Mouse (Mus musculus) inflammation-experienced regulatory T-cells, adult 6 months (primary cell): ENCODE measurements around the gene Ssh2. TPM values are rescaled to one million over a fixed set of nuclear protein-coding genes. Genes with fewer than 3 reads are reported as not detected.

ENCODE experiments used
- ATAC-seq: one replicate; pipeline ENCODE4 v1.8.0; 2017
- polyA plus RNA-seq, 3 experiments: library from polyadenylated mRNA; unstranded; fragments of 100-300 nt; shearing (Covaris generic); gene quantifications; one replicate each; pipeline ENCODE4 v1.2.1; 2017

The Ssh2 gene
- polyA plus RNA-seq, 3 experiments from 2014 or later: 41.1 to 101 (median 73.4) TPM

DNA sequence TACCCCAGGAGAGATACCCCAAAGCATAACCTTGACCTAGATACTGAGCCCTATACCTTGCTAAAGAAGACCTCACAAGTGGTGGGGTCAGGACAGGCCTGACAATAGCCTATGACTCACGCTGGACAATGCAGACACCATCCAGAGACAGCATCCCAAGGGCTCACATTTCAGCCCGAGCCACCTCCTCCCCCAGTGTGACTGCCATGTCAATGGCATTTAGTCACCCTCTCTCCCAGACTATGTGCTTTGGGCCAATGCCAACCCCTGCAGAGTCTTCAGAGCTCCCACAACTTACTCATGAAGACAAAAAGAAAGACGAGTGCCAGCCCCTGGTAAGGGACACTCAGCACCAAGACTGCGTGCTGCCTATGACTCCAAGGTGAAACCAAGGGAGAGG is 248.6 kb downstream of the Ssh2 start:
- ATAC-seq: no peak

DNA sequence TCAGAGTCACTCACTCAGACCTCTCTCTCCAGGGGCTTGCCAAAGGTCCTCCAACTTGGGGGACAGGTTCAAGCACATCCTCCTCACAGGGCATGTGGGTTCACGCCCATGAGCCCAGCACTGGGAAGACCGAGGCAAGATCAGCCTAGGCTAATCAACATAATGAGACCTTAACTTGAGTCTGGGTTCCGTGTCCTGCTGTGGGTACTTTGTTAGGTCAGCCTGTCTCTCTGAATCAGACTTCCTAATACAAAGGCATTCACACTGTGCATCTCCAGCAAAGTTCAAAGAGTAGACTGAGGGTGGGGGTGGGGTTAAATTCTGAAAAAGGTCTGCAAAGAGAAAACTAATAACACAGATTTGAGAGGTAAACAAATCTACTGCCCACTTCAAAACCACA is 249.0 kb downstream of the Ssh2 start:
- ATAC-seq: no peak

DNA sequence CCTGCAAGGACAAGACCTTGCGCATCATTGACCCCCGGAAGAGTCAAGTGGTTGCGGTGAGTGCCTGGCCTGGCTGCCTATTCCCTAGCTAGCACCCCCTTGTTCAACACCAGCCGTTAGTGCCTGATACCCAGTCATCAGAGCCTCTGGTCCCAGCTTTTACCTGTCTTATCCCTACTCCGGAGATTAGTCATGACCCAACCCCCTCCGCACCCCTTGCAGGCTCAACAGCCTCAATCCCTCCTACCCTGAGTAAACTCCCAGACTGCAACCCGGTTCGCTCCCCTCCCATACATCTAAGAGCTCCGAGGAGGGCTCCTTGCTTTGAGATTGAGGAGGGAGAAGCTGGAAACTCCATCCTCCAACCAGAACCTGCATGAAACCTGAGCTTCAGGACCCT is 250.5 kb downstream of the Ssh2 start:
- no peak for ATAC-seq

DNA sequence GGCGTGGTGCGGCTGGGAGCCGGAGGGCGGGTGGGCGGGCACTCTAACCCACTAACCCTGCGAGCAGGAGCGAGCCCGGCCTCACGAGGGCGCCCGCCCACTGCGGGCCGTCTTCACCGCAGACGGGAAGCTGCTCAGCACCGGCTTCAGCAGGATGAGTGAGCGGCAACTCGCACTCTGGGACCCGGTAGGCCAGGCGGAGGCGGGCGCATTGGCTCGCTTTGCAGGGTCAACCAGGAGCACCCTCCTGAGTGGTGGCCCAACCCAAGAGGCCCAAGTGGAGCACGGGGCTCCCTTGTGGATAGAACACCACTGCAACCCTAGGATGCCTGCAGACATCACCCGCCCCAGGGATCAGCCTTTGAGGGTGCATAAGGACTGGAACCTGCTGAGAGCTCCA is 251.1 kb downstream of the Ssh2 start:
- ATAC-seq: peak; percentile 89

DNA sequence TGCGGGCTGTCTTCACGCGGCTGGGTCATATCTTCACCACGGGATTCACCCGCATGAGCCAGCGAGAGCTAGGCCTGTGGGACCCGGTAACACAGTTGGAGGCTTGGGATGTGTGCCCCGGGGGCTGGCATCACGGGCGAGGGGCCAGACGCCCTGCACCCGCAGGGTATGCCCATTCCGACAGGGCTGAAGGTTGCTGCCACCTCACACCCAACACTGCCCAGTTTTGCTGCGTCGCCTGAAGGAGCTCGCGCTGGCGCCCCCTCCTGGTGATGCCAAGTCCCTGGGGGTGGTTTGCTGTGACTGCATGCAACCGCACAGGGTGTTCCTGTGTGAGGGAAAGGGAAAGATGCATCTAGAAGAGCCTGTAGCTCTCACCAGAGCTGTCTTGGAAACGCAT is 251.7 kb downstream of the Ssh2 start:
- peak; percentile 81 for ATAC-seq

DNA sequence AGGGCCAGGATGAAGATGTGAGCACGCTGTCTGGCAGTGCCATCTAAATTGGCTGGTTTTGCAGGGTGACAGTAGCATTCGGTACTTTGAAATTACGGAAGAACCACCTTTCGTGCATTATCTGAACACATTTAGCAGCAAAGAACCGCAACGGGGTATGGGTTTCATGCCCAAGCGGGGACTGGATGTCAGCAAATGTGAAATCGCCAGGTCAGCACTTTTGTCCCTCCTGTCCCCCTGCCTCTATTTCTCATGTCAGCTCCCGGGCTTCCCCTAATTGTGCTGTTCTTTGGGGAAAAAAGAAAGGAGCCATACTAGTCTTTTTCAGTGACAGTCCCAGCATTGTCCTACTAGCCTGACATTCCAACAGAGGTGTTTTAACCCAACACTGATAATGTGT is 252.3 kb downstream of the Ssh2 start:
- ATAC-seq: no peak

DNA sequence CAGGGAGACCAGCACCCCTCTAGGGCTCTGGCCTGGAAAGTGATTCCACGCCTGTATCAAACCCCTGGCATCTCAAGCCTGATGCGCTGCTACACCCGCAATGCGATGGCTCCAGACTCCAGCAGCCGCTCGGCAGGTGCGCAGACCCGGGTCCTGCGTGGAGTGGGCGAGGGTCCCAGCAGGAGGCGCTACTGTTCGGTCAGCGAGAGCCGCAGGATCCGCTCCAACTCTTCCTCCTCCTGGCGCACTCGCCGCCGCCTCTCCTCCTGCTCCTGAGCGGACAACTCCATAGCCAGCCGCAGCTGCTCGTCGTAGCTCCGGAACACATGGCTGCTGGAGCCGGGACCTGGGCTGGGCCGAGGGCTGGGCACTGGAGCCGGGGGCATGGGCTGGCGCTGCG is 255.3 kb downstream of the Ssh2 start:
- ATAC-seq: no peak

DNA sequence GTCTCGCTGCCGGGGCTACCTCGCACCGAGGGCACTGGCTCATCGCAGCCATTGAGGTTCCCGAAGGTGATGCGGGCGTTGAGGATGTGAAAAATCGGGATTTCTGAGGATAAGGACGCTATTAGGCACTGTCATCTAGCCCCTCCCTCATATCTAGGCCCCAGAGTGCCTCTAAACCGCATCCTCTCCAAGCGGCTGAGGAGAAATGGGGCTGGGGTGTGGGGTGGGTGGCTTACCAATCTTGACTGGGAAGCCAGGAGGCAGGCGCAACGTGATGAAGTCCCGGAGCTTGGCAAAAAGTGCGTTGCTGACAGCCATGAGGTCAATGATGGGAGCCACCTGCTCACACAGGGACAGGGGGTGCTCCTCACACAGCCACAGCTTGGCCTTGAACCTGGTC is 256.7 kb downstream of the Ssh2 start:
- no peak for ATAC-seq

DNA sequence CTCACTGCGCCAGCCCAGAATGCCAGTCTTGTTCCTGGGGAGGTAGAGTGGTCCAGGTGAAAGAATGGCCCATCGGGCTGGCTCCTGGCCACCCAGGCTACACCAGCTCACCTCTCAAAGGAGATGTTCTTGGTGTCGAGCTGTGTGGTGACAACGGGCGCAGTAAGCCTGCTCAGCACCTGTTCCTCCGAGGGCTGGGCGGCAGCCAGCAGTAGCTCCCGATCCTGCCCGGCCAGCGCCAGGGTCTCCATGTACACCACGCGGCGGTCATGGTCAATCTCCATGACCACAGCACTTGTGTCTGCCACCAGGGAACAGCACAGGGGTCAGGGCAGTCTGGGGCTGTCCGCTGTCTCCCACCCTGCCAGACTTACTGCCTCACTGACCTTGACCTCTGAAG is 260.1 kb downstream of the Ssh2 start:
- ATAC-seq: no peak

DNA sequence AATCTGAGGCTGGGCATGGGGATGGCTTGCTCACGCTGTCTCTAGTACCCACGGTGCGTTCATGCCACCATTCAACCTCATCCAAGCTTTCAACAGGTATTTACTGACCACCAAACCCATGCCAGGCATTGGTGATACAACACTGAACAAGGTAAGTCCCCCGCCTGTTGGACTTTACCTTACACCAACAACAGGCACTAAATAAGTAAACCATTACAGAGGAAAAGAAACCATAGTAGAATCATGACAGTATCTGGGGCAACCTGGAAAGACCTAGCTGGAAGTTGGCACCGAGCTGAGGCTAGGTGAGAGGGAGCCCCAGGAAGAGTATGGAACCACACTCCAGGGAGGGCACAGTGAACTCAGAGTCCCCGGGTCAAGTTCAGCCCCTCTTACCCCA is 260.8 kb downstream of the Ssh2 start:
- no peak for ATAC-seq

DNA sequence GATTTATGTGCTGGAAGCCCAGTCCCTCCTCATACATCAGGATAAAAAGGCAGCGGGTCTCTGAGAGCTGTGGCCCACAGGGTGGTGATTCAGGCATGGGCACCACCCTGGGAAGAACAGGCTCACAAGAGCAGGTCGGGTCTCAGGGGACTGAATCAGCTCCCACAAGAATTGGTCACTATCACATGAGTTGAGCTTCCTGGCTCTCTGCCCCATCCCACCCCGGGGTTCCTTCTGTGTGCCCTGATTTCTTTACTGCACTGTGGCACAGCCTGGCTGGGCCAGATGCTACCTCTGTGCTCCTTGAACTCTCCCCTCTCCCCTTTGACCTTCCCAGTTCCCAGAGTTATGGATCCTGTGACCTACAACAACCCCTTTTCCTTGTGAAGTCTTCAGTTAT is 267.0 kb downstream of the Ssh2 start:
- no peak for ATAC-seq

DNA sequence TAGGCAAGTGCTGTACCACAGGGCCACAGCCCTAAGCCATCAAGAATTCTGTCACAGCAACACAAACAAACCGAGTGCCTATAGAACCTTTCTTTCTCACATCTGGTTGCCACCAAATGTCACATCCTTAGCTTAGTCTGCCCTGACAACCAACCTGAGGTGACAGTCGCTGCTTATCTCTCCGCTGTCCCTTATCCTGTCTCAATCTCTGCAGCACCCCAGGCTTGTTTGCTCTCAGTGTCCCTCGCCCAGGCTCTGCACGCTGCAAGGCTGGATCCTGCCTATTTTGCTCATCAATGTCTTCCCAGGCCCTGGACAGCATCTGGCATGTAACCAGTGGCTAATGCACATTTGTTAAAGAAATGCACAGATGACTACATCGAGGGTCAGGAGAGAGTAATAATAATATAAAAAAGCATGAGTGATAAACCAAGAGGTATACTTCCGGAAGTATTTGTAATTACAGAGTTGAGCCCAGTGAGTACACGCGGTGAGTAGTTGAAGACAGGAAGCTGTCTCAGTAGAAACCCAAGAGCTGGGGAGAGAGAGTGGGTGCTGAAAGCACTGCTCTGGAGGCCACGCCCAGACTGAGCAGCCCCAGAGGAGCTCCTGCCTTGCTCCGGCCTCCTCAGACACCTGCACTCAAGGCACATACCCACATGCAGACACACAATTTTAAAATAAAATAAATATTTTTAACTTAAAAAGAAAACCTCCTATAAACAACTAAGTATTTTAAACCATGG is 267.6 kb downstream of the Ssh2 start:
- ATAC-seq: peak; percentile 100

DNA sequence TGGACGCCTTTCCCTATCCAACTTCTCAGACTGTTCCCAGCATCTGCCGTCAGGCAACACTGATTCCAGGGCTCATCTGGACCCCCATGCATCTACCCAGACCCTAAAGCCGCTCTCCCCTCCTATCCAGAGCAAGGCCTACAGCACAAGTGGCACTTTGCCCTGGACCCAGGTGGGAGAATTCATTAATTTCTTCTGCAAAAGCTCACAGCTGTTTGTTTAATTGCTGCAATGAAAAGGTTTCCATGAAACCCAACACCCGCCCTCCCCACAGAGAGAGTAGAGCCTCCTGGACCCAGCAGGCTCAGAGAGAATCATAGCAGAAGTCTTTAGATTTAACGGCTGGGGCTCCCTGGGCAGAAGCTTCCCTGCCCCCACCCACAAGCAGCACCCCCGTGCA is 269.1 kb downstream of the Ssh2 start:
- no peak for ATAC-seq

DNA sequence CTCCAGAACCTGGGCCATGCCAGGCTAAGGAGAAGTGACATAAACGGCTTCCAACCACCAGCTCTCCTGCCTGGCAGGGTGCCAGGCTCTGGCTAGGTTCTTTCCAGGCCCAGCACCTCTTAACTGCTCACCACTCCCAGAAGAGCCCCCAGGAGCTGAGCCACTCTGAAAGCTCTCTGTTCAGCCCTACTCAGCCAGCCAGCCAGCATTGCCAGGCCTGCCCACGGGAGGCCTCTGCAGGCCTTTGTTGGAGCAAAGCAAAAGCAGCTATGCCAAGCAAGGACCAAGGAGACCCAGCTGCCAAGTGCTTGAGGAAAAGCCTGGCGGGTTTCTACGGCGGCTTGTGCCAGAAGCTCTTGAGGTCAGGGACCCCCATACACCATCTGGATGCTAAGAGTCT is 270.7 kb downstream of the Ssh2 start:
- ATAC-seq: no peak

DNA sequence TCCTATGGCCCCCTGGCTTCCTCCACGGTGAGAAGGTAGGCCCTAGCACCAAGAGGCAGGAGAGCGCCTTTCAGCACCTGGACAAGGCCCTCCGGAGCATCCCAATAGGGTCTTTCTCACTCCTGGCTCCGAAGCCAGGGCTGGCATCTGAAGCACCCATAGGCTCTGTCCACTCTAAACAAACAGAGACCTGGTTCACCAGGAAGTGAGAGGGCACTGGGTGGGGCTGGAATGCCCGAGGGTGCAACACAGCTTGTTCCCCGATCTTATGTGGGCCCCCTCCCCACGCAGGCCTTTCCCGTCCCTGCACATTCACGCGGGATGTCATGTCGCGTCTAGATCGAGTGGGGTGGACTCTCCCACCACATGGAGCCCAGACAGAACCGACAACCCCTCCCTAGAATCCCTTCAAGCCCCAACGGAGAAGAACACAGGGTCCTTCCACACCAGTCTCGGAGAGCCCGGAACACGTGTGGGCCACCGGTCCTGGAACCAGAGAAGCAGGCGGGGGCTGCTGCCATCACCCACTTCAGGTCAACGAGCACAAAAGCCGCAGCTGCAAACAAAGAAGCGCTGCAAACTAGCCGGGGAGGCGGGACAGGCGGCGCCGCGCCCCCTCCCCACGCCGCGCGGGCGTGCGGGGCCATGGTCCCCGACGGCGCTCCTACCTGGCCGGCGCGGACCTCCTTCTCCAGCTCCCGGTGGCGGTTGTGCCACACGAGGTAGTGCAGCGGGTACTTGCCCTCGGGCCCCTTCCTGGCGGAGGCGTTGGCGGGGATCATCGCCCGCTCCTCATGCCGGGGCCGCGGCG is 272.9 kb downstream of the Ssh2 start:
- no peak for ATAC-seq

DNA sequence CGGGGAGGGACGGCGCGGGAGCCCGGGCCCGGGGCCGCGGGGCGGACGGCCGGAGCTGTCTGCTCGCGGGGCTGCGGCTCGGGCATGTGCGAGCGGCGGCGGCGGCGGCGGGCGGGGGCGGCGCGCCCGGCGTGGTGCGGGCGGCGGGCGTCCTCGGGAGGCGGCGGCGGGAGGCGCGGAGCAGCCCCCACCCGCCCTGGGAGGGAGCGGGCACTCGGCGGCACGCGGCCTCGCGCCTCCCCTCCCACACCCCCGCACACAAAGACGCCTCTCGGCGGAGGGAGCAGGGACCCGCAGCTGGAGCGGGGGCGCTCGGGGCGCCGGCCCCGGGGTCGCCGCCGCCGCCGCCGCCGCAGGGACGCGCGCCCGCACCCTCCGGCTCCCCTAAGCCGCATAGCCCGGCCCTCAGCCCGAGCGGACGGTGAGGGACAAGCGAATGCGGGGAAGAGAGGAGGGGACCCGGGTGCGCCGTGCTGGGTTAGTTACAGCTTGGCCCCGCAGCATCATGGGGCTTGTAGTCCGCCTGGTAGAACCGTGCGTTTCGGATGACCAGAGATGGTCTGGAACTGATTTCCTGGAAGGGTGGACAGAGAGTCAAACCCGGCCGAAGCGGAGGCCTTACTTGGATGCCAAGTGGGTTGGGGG is 273.6 kb downstream of the Ssh2 start, which contains the start of gene Ankrd13b:
Gene Ankrd13b (minus strand): TSS at position 88 of the 645 bp plus-strand sequence.
- no peak for ATAC-seq

DNA sequence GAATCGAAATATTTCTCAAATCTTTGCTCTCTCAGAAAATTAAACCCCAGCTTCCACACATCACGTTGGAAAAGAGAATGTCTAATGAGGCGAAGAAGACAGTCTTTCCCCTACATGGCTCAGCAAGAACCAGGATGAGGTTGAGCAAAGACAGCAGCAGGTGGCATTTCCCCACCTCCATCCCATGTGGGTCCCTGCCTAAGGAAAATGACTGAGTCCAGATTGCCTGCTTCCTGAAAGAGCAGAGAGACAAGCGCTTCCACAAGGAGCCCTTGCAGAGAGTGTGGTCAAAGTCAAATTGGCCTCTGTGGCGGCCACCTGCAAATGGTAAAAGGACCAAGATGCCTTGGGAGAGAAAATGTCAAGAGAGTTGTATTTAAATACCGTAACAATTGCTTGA is 274.4 kb downstream of the Ssh2 start:
- ATAC-seq: no peak

DNA sequence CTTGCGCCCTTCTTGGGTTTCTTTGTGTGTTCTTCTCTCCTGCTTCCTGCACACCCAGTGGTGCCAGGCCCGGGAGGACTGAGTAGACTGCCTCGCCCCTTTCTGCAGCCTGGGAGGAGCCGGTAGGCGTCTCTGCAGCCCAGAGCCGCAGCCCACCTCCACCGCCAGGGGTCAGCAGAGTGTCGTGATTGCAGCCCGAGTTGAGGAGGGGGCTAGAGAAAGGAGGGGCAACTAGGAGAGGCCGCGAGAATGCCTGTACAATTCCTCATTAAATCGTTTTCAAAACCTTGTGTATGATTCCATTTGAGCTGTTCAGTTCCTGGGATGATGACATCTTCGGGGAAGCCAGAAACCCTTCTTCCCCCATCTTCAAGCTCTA is 275.0 kb downstream of the Ssh2 start:
- peak; percentile 73 for ATAC-seq

DNA sequence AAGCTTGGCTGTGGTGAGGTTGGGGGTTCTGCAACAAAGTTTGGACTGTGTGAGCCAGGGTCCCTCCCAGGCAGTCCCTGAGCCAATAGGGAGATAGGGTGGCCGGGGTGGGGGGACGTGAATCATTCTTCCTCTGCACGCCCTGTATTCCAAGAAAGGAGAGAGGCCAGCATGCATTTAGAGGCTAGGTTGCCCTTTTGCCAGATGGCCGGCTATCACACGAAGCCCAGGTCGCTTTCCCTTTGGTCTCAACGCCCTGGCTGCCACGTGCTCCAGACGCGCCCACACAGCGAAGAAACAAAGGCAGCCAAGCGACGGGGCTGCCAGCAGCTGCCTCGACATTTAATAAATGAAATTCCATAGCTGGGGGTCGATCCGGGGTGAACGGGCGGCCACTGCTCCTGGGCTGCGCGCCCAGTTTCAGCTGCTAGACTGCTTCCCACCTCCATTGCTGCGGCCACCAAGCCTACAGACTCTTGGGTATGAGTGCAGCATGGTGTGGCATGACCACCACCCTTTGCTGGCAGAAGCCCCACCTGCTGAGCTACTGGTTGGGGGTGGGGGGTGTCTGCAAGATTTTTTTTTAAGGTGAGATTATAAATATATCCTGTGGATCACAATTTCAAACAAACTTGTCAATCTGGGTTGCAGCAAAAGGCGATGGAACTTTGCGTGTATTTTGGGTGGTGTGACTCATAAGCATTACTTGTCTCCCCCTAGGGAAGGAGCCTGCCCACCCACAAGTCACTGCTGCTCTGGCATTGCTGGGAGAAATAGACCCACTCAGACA is 275.6 kb downstream of the Ssh2 start:
- ATAC-seq: peak; percentile 3

DNA sequence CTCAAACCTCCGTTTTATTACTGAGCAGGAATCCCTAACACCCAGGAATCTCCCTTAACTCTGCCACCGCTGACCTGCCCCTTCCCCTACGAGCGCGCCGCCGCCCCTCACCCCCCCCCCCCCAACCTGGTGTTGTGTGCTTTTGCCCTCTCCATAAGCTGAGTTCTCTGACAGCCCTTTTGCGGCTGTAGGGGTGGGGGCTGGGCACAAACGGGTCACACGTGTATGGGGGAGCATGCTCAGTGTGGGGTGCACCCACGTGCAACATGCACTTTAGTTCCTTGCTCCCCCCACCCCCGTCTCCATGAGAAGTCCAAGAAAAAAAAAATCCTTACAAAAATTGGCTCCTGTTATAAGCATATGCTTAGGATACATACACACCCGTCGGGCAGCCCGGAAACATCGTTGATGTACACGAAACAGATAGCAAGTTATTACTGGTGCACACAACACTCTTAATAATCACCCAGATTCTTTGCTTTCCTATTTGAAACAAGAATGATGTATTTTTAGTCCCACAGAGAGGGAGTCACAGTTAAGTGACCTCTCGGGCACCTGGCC is 276.3 kb downstream of the Ssh2 start:
- ATAC-seq: no peak

DNA sequence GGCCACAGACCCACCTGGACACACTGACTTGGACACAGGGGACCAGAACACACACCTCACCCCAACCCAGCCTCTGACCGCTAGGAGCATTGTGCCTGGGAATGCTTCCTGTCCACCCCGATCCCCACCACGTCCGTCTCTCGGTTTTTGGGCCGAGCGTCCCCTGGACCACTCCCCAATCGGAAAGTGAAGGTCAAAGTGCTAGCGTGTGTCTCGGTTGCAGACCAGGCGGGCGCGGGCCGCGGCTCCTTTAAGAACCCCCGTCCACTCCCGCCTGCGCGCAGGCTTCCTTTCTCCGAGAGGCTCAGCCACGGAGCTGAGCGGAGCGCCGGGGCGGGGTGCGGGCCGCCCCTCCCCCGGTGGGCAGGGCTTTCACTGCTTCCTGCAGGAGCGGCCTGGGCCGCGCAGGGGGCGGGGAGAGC is 276.8 kb downstream of the Ssh2 start:
- peak; percentile 76 for ATAC-seq

DNA sequence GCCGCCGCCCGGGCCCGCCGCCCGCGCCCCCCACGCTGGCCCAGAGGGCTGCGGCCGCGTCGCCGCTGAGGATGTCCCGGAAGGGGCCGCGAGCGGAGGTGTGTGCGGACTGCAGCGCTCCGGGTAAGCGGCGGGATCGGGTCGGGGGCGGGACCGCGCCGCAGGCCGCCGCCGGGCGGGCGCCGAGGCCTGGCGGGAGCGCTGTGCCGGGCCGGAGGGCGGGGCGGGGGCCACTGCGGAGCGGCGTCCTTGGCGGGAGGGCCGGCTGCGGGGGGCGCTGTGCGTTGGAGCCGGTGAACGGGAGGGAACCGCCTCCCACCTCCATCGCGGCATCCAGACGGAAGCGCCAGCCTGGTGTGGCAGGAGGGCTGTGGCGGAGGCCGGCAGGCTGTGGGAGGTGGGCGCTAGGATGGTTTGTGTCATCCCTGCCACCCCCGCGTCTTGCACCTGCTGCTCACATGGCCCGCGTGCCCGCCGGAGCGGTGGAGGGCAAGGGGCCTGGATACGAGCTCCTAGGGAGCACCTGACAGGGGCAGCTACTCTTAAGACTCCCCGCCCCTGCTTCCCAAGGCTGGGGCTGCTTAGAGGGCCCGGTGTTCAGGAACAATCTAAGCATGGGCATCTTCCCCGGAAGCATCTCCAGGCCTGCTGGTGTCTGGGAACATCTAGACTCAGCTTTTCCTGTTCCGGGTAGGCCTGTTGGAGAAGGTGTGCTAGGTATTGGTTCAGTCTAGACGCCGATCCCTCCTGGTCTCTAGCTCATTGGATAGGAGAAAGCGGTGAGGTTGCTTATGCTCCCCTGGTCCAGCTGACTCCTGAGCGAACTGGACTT is 277.6 kb downstream of the Ssh2 start, which contains the start of gene Git1:
Gene Git1 (plus strand): TSS at position 51 of the 832 bp plus-strand sequence.
- no peak for ATAC-seq
